Mouse (Mus musculus) limb, embryonic 14.5 days (tissue): ENCODE measurements around the gene Pde9a. TPM values are rescaled to one million over a fixed set of nuclear protein-coding genes. Genes with fewer than 3 reads are reported as not detected.

ENCODE experiments used
- ATAC-seq: fragments of 200-750 bp; cut with Nextera tagmentation; 2 replicates; pipeline ENCODE4 v1.8.0; 2017; ENCODE audit warnings: low read depth, moderate number of reproducible peaks, moderate TSS enrichment; ENCODE audit not compliant: low FRiP score
- DNase-seq: peaks from one replicate; pipeline ENCODE4 v3.0.0-alpha.2; 2015; ENCODE audit warnings: low spot score
- H3K27ac ChIP-seq: fragments of 300-500 bp; sonication (generic); replicated peaks from 2 replicates; pipeline ENCODE4 v1.5.1; 2014; ENCODE audit warnings: low read depth, mild to moderate bottlenecking, low read length, moderate library complexity, mixed read lengths
- H3K27me3 ChIP-seq: fragments of 300-500 bp; sonication (generic); 2 replicates; pipeline ENCODE4 v1.6.1; 2014; ENCODE audit warnings: low read length, mixed read lengths; ENCODE audit not compliant: control insufficient read depth, insufficient read depth
- H3K36me3 ChIP-seq: fragments of 300-500 bp; sonication (generic); 2 replicates; pipeline ENCODE4 v1.6.1; 2014; ENCODE audit warnings: mild to moderate bottlenecking, low read length, moderate library complexity, mixed read lengths; ENCODE audit not compliant: control insufficient read depth, insufficient read depth
- H3K4me1 ChIP-seq: fragments of 300-500 bp; sonication (generic); 2 replicates; pipeline ENCODE4 v1.6.1; 2014; ENCODE audit warnings: antibody characterized with exemption, low read length, mixed read lengths; ENCODE audit not compliant: control insufficient read depth, insufficient read depth
- H3K4me2 ChIP-seq: fragments of 300-500 bp; sonication (generic); replicated peaks from 2 replicates; pipeline ENCODE4 v1.6.1; 2014; ENCODE audit warnings: low read depth, mild to moderate bottlenecking, low read length, moderate library complexity; ENCODE audit not compliant: severe bottlenecking
- H3K4me3 ChIP-seq: fragments of 300-500 bp; sonication (generic); replicated peaks from 2 replicates; pipeline ENCODE4 v1.5.1; 2014; ENCODE audit warnings: low read length
- H3K9ac ChIP-seq: fragments of 300-500 bp; sonication (generic); 2 replicates; pipeline ENCODE4 v1.6.1; 2014; ENCODE audit warnings: mild to moderate bottlenecking, low read depth, low read length, moderate library complexity; ENCODE audit not compliant: severe bottlenecking
- H3K9me3 ChIP-seq: fragments of 300-500 bp; sonication (generic); 2 replicates; pipeline ENCODE4 v1.6.1; 2016; ENCODE audit warnings: low read length; ENCODE audit not compliant: control insufficient read depth
- POLR2A ChIP-seq: fragments of 200-500 bp; IDR thresholded peaks from 2 replicates; pipeline ENCODE4 v1.8.0; 2012; ENCODE audit warnings: inconsistent platforms, mild to moderate bottlenecking, moderate library complexity, borderline replicate concordance; ENCODE audit not compliant: insufficient read depth, insufficient read length; ENCODE audit errors: extremely low read depth
- WGBS: fragments of 180-500 bp; shearing (Covaris S2); extraction: QIAGEN DNeasy Blood & Tissue Kit; methylation state at CpG from one replicate; pipeline ENCODE4 v1.1.7; 2014; 5-methylcytosine and 5-hydroxymethylcytosine counted together
- polyA plus RNA-seq, 2 experiments: library from polyadenylated mRNA; depleted of rRNA in 1 of 2; stranded (reverse) in 1 of 2; unstranded in 1 of 2; fragments of >200 nt; fragmentation: Nextera tagmentation in 1 of 2; extraction: Ambion mirVana in 1 of 2; gene quantifications; 2 replicates each; pipeline versions ENCODE4 v1.2.1 to v1.2.3; 2012 to 2014

The Pde9a gene
- polyA plus RNA-seq, 2 experiments, result 27.2 to 47.3 TPM

- no peak for ATAC-seq
- Histone ChIP-seq H3K9me3 (no peaks in the 10 kb centered on the region), H3K36me3 (no peaks in the 10 kb centered on the region), H3K4me1 (peaks cover 28% of the 10 kb centered on the region), H3K9ac (no peak overlapping the region), H3K27ac (no peak overlapping the region), H3K27me3 (no peaks in the 10 kb centered on the region), H3K4me3 (no peak overlapping the region), H3K4me2 (no peak overlapping the region)
- TF ChIP-seq POLR2A, result no peak
- 69% methylated on average over 13 of the region's 13 CpGs for WGBS
- DNase-seq, result no peak
Measured at GRCm38 (mm10) chr17:31435934-31436813, 50.2 kb downstream of the Pde9a start.

GRCm38 (mm10) chr17:31436814-31437406, 50.9 kb downstream of the Pde9a start:
- WGBS, result 87% methylated on average over 4 of the region's 5 CpGs
- H3K9ac ChIP-seq, result no peak overlapping the region
- ATAC-seq (no peak), DNase-seq (no peak)
- no peak overlapping the region for H3K4me2 ChIP-seq
- H3K4me1 ChIP-seq, result peaks cover 28% of the 10 kb centered on the region
- no peaks in the 10 kb centered on the region for H3K27me3 ChIP-seq
- H3K36me3 ChIP-seq, result no peaks in the 10 kb centered on the region
- no peak for TF ChIP-seq POLR2A
- no peak overlapping the region for H3K4me3 ChIP-seq
- no peaks in the 10 kb centered on the region for H3K9me3 ChIP-seq
- no peak overlapping the region for H3K27ac ChIP-seq

DNA sequence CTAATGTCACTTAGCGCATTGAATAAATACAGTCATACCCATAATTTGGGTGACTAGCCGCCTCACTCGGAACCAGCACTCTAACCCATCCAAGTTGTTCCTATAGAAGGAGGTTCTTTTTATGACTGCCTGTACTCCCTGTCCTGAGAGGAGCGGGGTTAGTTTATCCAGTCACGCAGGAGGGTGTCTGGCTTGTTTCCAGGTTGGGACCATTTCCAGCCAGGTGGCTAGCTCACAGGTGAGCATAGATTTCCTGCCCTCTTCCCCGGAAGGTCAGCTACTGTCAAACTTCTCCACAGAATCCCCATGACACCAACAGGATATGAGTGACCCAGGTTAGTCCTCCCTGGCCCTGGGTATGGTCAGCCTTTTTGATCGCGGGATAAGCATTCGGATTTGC, 51.5 kb downstream of the Pde9a start:
- Histone ChIP-seq H3K4me2 (no peak overlapping the region), H3K4me1 (peaks cover 26% of the 10 kb centered on the region)
- WGBS, result 90% methylated on average over 9 of the region's 9 CpGs

DNA sequence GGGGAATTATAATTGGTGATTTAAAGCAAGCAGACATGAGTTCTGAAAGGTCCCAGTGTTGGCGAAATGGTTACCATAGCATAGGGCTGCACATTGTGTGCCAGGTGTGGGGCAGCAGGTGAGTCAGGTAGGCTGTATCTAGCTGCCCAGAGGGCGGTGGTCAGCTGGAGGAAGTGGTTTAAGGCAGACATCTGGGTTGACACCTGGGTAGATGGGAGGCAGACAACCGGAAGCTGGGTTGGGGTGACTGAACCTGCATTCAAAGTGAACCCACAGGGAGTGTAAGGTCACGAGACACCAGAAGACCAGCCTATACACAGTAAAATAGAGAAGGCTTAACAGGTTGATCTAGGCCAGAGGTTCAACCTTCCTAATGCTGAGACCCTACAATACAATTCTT, 54.0 kb downstream of the Pde9a start:
- Histone ChIP-seq H3K27ac (no peak overlapping the region), H3K36me3 (no peaks in the 10 kb centered on the region), H3K9ac (no peak overlapping the region), H3K4me1 (peaks cover 18% of the 10 kb centered on the region), H3K9me3 (no peaks in the 10 kb centered on the region), H3K4me2 (no peak overlapping the region), H3K27me3 (no peaks in the 10 kb centered on the region), H3K4me3 (no peak overlapping the region)
- ATAC-seq (no peak), DNase-seq (no peak)
- no peak for TF ChIP-seq POLR2A
- WGBS, result 66% methylated on average over 4 of the region's 4 CpGs

More for the DNA sequence above, 51.5 kb downstream of the Pde9a start:
- ATAC-seq, result no peak
- no peak for DNase-seq
- Histone ChIP-seq H3K9ac (no peak overlapping the region), H3K9me3 (no peaks in the 10 kb centered on the region), H3K27me3 (no peaks in the 10 kb centered on the region), H3K27ac (no peak overlapping the region), H3K4me3 (no peak overlapping the region), H3K36me3 (no peaks in the 10 kb centered on the region)
- TF ChIP-seq POLR2A, result no peak

- ATAC-seq (no peak; the same call in 1 of the 2 replicates), DNase-seq (no peak)
- Histone ChIP-seq H3K4me2 (no peak overlapping the region), H3K4me3 (no peak overlapping the region), H3K4me1 (peaks cover 23% of the 10 kb centered on the region), H3K36me3 (no peaks in the 10 kb centered on the region), H3K27me3 (no peaks in the 10 kb centered on the region), H3K27ac (no peak overlapping the region), H3K9me3 (no peaks in the 10 kb centered on the region), H3K9ac (no peak overlapping the region)
- no peak for TF ChIP-seq POLR2A
- WGBS, result 22% methylated on average over 8 of the region's 8 CpGs
Measured at GRCm38 (mm10) chr17:31442513-31442912, 56.5 kb downstream of the Pde9a start.
